Mouse (Mus musculus): ENCODE measurements at regions not wholly inside any gene's neighbourhood (a gene's known extent, or its start where the extent isn't known, plus 50 kb on each side); places are given as distances from the start of the nearest gene placed in this dataset.

DNA sequence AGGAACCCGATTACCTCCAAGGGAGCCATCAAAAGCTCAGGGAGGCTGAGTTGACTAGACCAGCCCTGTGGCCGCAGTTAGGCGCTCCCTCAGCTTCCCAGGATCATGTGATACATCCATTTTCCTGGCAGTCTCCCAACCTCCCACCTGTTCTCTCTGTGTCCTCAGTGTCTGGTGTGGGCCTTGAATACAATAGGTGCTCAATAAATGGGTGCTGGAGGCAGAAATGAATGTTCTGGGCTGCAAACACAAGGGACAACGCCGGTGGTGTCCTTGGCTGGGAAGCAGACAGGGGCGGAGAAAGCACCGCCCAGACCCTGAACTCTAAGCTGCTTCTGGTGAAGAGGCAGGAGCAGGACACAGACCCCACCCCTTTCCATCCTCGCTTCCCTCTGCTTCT is 93.3 kb upstream of the Runx3 start:
- 74% methylated on average over 8 of the region's 8 CpGs for WGBS
- TF ChIP-seq CTCF (IDR thresholded peaks at IDR 0.05; ENCODE audit: insufficient read depth, low read depth, low read length) (no peak), POLR2A (IDR thresholded peaks at IDR 0.05; ENCODE audit: insufficient read depth, low read depth, low read length) (no peak)
- H3K4me3 ChIP-seq (ENCODE audit: insufficient read depth, low read depth, low read length): no peak overlapping the region
- no peak overlapping the region for H3K27ac ChIP-seq (ENCODE audit: insufficient read depth, low read depth, low read length)
- H3K4me1 ChIP-seq (ENCODE audit: control insufficient read depth, insufficient read depth, low read length): peaks cover 16% of the 10 kb centered on the region

- peaks cover 20% of the 10 kb centered on the region for H3K4me1 ChIP-seq (ENCODE audit: control insufficient read depth, insufficient read depth, low read length)
- H3K27ac ChIP-seq (ENCODE audit: insufficient read depth, low read depth, low read length): no peak overlapping the region
- WGBS: 93% methylated on average over 2 of the region's 2 CpGs
- no peak overlapping the region for H3K4me3 ChIP-seq (ENCODE audit: insufficient read depth, low read depth, low read length)
- TF ChIP-seq POLR2A (IDR thresholded peaks at IDR 0.05; ENCODE audit: insufficient read depth, low read depth, low read length) (no peak), CTCF (IDR thresholded peaks at IDR 0.05; ENCODE audit: insufficient read depth, low read depth, low read length) (no peak)
These were observed 90.7 kb upstream of the Runx3 start for GRCm38 (mm10) chr4:135029723-135030122.

- Histone ChIP-seq H3K4me3 (ENCODE audit: insufficient read depth, low read depth, low read length) (no peak overlapping the region), H3K4me1 (ENCODE audit: control insufficient read depth, insufficient read depth, low read length) (peaks cover 6% of the 10 kb centered on the region; the same call in 1 of the 2 replicates), H3K27ac (ENCODE audit: insufficient read depth, low read depth, low read length) (no peak overlapping the region)
- 14% methylated on average over 9 of the region's 9 CpGs for WGBS
- TF ChIP-seq CTCF (IDR thresholded peaks at IDR 0.05; ENCODE audit: insufficient read depth, low read depth, low read length) (no peak), POLR2A (IDR thresholded peaks at IDR 0.05; ENCODE audit: insufficient read depth, low read depth, low read length) (no peak)
These were observed 88.0 kb upstream of the Runx3 start for GRCm38 (mm10) chr4:135032461-135032860.

DNA sequence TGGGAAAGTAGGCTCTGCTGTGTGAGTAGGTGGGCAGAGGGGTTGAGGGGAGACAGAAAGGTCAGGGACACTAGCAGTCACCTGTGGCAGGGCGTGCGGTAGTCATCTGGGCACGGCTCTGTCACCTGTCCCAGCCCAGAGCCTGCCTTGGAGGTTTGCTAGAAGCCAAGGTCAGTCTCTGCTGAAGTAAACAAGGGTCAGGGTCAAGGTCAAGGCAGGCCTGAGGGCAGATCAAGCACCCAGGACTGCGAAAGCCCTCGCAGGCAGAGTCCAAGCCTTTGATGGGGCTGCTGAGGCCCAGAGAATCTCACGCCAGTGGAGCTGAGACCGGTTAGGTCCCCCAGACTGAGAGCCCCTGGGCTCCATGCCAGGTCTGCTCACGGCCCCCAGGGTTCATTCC is 87.2 kb upstream of the Runx3 start:
- Histone ChIP-seq H3K4me1 (ENCODE audit: control insufficient read depth, insufficient read depth, low read length) (peaks cover 6% of the 10 kb centered on the region; the same call in 1 of the 2 replicates), H3K27ac (ENCODE audit: insufficient read depth, low read depth, low read length) (no peak overlapping the region), H3K4me3 (ENCODE audit: insufficient read depth, low read depth, low read length) (no peak overlapping the region)
- TF ChIP-seq CTCF (IDR thresholded peaks at IDR 0.05; ENCODE audit: insufficient read depth, low read depth, low read length) (no peak), POLR2A (IDR thresholded peaks at IDR 0.05; ENCODE audit: insufficient read depth, low read depth, low read length) (no peak)
- WGBS: 79% methylated on average over 8 of the region's 8 CpGs

GRCm38 (mm10) chr4:135034406-135034805 is 86.0 kb upstream of the Runx3 start:
- Histone ChIP-seq H3K4me1 (ENCODE audit: control insufficient read depth, insufficient read depth, low read length) (peaks cover 6% of the 10 kb centered on the region; the same call in 1 of the 2 replicates), H3K4me3 (ENCODE audit: insufficient read depth, low read depth, low read length) (no peak overlapping the region), H3K27ac (ENCODE audit: insufficient read depth, low read depth, low read length) (no peak overlapping the region)
- TF ChIP-seq CTCF (IDR thresholded peaks at IDR 0.05; ENCODE audit: insufficient read depth, low read depth, low read length): peak; percentile 64; the same call in 1 of the 2 replicates
- no peak for TF ChIP-seq POLR2A (IDR thresholded peaks at IDR 0.05; ENCODE audit: insufficient read depth, low read depth, low read length)
- 49% methylated on average over 7 of the region's 7 CpGs for WGBS

GRCm38 (mm10) chr4:135036764-135037163 is 83.7 kb upstream of the Runx3 start:
- WGBS: 39% methylated on average over 3 of the region's 3 CpGs
- peaks cover 6% of the 10 kb centered on the region; the same call in 1 of the 2 replicates for H3K4me1 ChIP-seq (ENCODE audit: control insufficient read depth, insufficient read depth, low read length)
- H3K4me3 ChIP-seq (ENCODE audit: insufficient read depth, low read depth, low read length): no peak overlapping the region
- H3K27ac ChIP-seq (ENCODE audit: insufficient read depth, low read depth, low read length): no peak overlapping the region
- TF ChIP-seq POLR2A (IDR thresholded peaks at IDR 0.05; ENCODE audit: insufficient read depth, low read depth, low read length) (no peak), CTCF (IDR thresholded peaks at IDR 0.05; ENCODE audit: insufficient read depth, low read depth, low read length) (no peak)

GRCm38 (mm10) chr4:135039234-135039633 is 81.2 kb upstream of the Runx3 start:
- H3K27ac ChIP-seq (ENCODE audit: insufficient read depth, low read depth, low read length): no peak overlapping the region
- TF ChIP-seq POLR2A (IDR thresholded peaks at IDR 0.05; ENCODE audit: insufficient read depth, low read depth, low read length): no peak
- TF ChIP-seq CTCF (IDR thresholded peaks at IDR 0.05; ENCODE audit: insufficient read depth, low read depth, low read length): no peak
- H3K4me1 ChIP-seq (ENCODE audit: control insufficient read depth, insufficient read depth, low read length): no peaks in the 10 kb centered on the region; the same call in 1 of the 2 replicates
- H3K4me3 ChIP-seq (ENCODE audit: insufficient read depth, low read depth, low read length): no peak overlapping the region
- 98% methylated on average over 2 of the region's 2 CpGs for WGBS

GRCm38 (mm10) chr4:135041921-135042320 is 78.5 kb upstream of the Runx3 start:
- no peaks in the 10 kb centered on the region for H3K4me1 ChIP-seq (ENCODE audit: control insufficient read depth, insufficient read depth, low read length)

GRCm38 (mm10) chr4:135042501-135042900 is 78.0 kb upstream of the Runx3 start:
- Histone ChIP-seq H3K27ac (ENCODE audit: insufficient read depth, low read depth, low read length) (no peak overlapping the region), H3K4me3 (ENCODE audit: insufficient read depth, low read depth, low read length) (no peak overlapping the region), H3K4me1 (ENCODE audit: control insufficient read depth, insufficient read depth, low read length) (no peaks in the 10 kb centered on the region)
- 98% methylated on average over 1 of the region's 1 CpGs for WGBS
- TF ChIP-seq CTCF (IDR thresholded peaks at IDR 0.05; ENCODE audit: insufficient read depth, low read depth, low read length) (no peak), POLR2A (IDR thresholded peaks at IDR 0.05; ENCODE audit: insufficient read depth, low read depth, low read length) (no peak)

More at GRCm38 (mm10) chr4:135041921-135042320, 78.5 kb upstream of the Runx3 start:
- no peak overlapping the region for H3K4me3 ChIP-seq (ENCODE audit: insufficient read depth, low read depth, low read length)
- 57% methylated on average over 8 of the region's 8 CpGs for WGBS
- TF ChIP-seq POLR2A (IDR thresholded peaks at IDR 0.05; ENCODE audit: insufficient read depth, low read depth, low read length): no peak
- TF ChIP-seq CTCF (IDR thresholded peaks at IDR 0.05; ENCODE audit: insufficient read depth, low read depth, low read length): no peak
- no peak overlapping the region for H3K27ac ChIP-seq (ENCODE audit: insufficient read depth, low read depth, low read length)

DNA sequence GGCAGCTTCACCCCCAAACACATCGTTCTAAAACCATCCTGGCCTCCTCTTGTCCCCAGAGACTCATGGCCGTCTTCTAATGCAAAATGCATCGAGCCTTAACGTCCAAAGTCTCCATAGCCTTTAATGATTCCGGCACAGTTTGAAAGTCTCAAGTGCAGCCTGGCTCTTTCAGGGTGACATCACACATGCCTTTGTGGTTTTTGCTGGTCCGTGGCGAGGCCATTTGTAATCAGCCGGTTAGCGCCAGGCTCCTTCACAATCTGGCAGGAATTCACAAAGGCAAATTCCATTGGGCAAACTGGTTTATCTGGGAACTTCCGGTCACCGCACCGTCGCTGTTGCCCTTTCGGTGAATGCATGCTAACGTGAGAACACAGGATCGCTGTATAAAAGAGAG is 75.4 kb upstream of the Runx3 start:
- TF ChIP-seq POLR2A (IDR thresholded peaks at IDR 0.05; ENCODE audit: insufficient read depth, low read depth, low read length): no peak
- TF ChIP-seq CTCF (IDR thresholded peaks at IDR 0.05; ENCODE audit: insufficient read depth, low read depth, low read length): no peak
- no peak overlapping the region for H3K27ac ChIP-seq (ENCODE audit: insufficient read depth, low read depth, low read length)
- no peaks in the 10 kb centered on the region for H3K4me1 ChIP-seq (ENCODE audit: control insufficient read depth, insufficient read depth, low read length)
- no peak overlapping the region for H3K4me3 ChIP-seq (ENCODE audit: insufficient read depth, low read depth, low read length)
- WGBS: 60% methylated on average over 16 of the region's 16 CpGs
